Mouse (Mus musculus) induced T-regulatory cell, adult 2 months (primary cell): ENCODE measurements around the gene Gcn1l1.

ENCODE experiments used
- DNase-seq: peaks from one replicate; pipeline ENCODE4 v3.0.0-alpha.2; 2012; ENCODE audit warnings: low read depth

The Gcn1l1 gene

DNA sequence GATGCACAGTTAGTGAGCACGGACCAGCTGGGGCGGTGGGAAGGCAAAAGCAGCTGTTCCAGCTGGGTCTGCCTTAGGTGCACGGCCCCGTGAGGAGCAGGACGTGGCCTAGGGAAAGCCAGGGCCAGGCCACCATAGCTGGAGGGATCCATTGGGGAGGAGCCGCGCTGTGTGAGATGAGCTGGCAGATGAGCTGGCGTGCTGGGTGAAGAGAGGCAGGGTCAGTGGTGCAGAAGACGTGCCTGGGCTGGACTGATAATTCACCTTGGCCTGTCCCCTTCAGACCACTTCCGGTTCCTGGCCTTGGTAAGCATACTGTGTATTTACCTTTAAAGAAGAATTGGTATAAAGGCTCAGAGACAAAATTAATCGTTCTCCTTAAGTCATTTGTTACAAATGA is 46.5 kb downstream of the Gcn1l1 start:
- no peak for DNase-seq

DNA sequence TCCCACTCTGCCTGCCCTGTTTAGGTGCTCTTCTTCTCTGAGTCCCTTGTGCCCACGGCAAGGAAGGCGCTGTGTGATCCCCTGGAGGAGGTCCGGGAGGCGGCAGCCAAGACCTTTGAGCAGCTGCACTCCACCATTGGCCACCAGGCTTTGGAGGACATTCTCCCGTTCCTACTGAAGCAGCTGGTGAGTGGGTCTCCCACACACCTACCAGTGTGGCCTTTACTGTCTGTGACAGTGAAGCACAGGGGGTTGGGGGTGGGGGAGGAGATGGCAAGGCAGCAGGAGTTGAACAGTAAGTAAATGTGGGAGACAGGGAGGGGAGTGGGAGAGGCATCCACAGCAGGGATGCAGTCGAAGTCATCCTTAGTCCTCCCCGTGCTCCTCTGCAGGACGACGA is 48.3 kb downstream of the Gcn1l1 start:
- no peak for DNase-seq

DNA sequence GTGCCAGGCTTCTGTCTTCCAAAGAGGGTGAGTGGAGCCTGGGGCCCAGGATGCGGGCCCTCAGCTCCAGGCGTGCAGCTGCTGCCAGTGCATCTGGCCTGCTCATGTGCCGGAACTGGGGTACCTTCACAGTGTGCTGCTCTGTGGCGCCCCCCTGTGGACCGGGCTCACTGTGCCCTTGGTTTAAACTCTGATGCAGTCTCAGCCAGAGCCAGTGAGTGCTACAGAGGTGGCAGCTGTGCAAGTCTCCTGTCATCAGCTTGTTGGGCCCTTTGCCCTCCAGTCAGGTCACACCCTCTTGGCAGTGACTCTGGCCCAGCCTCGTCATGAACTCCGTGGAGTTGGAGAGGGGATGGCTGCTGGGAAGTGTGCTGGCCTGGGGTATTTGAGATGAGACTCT is 49.9 kb downstream of the Gcn1l1 start:
- peak; percentile 62 for DNase-seq

DNA sequence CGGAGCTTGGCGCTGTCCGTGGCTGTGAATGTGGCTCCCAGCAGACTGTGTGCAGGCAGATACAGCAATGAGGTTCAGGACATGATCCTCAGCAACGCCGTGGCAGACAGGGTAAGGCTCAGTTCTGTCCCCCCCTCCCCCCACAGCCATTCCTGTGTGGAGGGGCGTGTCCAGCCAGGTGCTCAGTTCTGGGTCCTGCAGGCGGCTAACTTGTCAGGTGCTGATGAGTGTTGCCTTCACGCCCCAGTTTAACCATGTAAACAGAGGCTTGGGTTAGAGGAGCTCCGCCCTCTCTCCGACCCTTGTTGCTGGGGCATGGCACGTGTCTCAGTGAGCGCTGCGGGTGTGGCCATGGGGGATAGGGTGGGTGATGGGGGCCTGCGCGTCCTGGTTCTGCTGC is 54.6 kb downstream of the Gcn1l1 start:
- no peak for DNase-seq

DNA sequence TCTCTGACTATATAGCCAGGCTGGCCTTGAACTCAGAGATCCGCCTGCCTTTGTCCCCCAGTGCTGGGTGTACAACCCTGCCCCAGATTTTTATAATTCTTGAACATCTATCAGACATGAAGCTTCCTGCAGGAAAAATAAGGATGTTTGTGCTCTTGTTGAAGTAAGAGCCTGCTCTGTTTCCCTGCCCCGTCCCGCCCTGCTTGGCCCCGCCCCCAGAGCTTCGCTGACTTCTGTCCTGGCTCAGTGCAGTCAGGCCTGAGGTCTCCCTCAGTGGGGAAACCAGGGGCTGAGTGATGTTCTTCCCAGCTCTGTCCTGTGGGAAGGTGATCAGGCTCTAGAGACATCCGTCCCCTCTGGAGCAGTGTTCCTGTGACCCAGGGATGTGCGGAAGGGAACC is 57.6 kb downstream of the Gcn1l1 start:
- no peak for DNase-seq

DNA sequence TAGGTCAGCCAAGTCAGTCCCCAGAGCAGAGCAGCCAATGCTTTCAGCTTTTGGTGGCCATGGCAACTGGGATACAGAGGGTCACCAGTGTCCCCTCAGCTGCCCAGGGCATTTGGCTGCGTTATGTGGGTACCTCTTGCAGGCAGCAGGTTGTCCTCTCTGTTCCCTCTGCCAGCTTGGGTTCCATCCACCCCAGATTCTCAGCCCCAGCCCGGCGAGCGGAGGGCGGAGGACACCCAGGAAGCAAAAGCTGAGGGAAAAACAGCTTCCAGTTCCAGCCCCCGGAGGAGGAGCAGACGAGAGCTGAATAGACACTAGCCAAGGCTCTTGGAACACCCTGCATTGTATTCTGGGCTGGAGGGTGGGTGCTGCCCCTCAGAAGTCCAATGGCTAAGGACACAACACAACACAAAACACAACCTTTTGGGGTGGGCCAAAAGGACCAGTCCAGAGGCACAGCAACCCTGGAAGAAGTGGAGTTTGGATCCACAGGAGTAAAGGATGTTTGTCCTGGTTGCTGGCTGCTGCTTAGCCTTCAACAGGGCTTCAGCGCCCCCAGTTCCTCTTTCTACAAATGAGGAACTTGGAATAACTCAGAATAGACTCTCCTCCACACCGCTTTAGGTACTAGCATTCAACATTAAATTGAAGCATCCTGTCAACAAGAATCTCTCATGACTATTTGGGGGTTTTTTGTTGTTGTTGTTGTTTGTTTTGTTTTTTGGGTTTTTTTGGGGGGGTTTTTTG is 58.8 kb downstream of the Gcn1l1 start:
- no peak for DNase-seq

DNA sequence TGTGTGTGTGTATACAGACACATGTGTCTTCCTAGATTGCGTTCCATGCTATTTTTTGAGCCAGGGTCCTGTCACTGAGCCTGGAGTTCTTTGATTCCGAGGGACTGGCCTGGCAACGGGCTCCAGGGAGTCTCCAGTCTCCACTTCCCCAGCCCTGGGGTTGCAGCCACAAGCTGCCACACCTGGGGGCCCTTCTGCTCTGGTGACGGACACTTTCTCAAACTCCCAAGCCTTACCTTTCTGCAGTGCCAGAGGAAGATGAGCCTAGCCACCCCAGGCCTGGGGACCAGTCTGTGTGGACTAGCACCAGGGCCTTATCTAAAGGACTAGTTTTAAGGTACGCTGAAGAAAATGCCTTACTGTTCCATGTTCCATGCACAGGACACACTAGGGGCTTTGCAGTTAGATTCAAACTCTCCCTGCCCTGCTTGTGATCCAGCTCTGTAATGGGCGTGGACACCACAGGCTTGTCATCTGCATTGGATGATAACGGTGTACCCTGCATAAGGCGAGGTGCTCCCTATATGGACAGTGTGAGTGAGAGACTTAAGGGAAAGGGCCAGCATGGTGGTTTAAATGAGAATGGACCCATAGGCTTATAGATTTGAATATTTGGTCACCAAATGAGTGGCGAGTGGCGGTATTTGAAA is 61.3 kb downstream of the Gcn1l1 start:
- DNase-seq = no peak

DNA sequence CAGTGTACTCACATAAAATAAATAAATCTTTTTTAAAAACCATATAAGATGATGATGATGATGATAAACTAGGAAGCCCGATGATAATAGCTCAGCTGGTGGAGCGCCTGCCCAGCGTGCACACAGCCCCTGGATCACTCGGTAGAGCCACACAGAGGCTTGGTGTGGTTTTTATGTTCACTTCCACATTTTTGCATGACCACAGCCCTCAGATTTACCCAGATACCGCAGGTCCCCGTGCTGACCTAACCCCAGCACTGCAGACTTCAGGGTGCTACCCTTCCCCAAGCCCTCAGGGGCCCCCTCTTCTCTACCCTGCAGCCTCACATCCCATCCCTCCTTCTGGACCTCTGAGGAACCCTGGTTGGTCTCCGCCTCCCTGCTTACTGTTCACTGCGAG is 63.0 kb downstream of the Gcn1l1 start:
- DNase-seq = no peak

DNA sequence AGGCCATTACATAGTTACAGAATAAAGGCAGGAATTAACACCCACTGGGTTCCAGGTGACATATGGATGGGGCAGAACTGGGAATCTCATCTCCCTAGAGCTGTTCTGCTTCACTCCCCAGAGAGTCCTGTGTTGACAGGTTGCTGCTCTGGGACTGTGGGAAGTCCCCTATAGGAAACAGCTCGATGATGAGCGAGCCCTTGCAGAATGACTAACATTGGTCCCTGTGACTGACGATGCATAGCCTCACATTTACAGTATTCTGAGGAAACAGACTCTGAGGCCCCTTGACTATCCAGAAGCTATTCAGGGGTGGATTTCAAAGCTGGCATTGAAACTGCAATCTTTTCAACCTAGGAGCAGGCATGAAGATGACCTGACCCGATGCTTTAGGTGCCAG is 64.6 kb downstream of the Gcn1l1 start:
- DNase-seq = peak; percentile 34

DNA sequence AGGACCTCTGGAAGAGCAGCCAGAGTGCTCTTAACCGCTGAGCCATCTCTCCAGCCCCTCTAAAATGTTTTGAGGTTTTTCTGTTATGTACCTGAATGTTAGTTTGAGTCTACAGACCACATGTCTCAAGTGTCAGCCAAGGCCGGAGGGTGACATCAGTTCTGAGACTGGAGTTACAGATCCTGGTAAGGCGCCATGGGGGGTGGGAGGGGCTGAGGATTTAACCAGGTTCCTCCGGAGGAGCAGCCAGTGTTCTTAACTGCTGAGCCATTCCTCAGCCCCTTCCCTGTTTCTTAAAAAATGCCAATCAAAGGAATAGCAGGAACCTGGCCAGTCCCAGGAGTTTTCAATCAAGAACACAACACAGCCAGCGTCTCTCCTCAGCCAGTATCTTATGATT is 65.2 kb downstream of the Gcn1l1 start:
- no peak for DNase-seq

DNA sequence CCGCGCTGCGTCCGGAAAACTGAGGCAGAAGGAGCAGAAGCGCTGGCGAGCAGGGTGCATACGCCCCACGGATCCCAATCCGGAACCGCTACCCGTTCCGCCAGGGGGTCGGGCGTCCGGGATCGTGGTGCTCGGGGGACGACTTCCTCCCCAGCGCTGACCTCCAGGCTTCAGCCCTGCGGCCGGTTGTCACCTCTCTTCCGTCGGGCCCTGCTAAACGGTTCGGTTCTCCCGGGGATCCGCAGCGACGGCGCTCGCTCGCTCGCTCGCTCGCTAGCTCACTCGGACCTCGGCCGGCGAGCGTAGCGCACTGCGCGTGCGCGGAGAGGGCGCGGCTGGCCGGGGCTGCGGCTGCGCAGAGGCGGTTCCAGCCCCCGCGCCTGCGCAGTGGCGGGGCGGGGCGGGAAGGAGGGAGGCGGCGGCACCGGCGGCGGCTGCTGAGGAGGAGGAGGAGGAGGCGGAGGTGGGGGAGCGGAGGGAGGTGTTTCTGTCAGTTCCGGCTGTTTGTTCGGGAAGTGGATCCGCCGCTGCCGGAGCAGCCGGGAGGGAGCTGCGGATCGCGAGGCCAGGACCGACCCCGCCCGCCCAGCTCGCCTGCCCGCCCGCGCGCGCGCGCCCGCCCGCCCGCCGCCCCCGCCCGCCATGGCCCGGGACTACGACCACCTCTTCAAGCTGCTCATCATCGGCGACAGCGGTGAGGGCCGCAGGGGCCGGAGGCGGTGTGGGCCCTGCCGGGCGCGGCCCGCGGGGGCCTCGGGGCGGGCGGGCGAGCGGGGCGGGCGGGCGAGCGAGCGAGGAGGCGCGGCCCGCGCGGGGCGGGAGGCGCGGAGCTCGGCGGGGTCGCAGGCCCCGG is 66.7 kb downstream of the Gcn1l1 start, which contains the start of gene Rab35:
Gene Rab35, plus strand, starts transcription at position 404 of the 853 bp plus-strand sequence.
- DNase-seq = peak; percentile 96

DNA sequence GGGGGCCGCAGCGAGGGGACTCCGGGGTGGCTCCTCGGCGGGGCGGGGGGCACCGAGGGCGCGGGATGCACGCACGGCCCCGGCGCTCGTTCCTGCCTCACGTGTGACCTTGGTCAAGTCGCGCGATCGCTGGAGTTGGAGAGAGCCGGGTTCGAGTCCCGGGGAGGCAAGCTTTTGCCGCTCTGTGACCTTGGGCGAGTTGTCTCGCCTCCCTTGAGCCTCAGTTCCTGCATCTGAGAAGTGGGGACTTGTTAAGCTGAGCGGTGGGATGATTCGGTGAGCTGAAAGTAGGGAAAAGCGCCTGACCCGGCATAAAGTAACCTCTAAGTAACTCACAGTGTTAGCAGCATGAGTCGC is 67.3 kb downstream of the Gcn1l1 start:
- peak; percentile 54 for DNase-seq

DNA sequence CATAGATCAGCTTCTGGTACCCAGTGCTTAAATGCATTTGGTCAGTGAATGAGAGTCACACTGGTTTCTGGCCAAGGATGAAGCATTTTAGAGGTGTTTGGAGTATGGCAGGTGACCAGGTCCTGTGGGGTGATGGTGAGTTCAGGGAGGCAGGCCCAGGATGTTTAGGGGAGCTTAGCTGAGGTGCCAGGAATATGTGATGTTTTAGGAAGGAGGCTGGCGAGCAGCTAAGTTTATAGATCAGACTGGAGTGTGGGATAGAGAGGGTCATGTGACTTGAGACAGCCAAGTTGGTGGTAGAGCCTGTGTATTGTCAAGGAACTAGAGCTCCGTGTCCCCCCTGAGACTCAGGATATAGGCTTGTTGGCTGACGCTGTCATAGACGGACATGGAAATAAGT is 68.0 kb downstream of the Gcn1l1 start:
- peak; percentile 29 for DNase-seq

DNA sequence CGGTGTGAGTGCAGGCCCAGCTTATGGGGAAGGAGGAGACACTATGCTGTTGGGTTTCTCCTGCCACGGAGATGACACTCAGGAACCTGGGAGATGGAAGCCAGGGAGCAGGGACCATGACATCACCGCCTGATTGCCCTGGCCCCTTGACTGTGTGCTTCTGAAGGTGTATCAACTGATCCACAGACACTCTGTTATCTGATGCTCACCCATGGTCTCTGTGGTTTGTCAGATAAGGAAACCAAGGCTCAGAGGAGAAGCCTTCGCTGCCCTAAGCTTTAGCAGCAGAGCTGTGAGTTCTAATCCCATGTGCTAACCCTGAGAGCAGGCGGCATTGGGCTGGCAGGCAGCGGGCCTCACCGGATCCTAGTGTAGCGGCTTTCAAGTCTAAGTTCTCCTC is 69.0 kb downstream of the Gcn1l1 start:
- no peak for DNase-seq

DNA sequence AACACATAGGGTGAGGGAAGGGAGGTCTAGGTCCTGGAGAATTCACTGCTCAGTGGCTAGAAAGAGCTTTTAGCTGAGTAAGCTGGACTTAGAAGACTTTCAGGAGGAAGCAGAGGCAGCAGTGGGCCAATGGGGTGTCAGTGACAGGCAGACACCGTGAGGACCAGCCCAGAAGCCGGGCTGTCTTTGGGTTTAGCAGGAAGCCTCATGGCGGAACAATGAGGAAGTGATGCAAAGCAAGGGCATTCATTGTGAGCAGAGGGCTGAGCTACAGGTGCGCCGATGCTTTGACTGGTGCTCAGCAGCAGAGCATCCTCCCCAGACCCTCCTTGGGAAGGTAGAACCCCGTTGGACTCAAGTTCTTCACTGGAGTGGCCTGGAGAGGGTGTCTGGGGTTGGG is 70.5 kb downstream of the Gcn1l1 start:
- peak; percentile 64 for DNase-seq

DNA sequence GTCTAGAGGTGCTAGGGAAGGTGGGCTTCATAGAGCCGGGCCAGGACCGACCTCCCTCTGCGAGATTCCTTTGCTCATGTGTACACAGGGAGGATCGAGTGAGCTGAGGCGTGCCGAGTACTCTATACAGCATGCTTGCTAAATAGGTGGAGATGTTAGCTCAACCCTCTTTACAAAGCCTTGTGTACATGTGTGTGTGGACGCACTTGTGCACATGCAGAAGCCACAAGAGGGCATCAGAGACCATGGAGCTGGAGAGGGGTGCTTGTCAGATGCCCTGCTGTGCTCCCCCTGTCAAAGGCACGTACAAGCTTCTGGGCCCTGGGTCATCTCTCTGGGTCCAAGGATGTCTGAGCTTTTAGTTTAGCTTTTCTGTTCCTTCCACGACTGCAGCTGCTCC is 79.1 kb downstream of the Gcn1l1 start:
- peak; percentile 27 for DNase-seq

DNA sequence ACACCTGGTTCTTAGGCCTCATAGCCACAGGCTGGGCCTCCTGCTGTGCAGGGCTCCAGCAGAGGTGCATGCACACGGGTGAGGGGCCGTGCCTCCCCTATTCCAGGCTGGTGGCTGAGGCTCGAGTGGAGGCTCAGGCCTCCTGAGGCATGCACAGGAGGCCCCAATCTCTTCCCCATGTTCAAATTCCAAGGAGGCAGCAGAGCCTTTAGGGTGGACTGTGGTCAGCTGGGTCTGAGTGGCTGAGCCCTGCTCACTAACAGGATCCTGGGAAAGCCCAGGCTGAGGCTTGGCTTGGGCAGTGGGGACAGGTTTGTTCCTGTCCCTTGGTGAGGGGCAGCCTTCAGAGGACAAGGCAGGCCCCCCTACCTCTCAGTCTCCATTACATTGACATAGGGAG is 83.8 kb downstream of the Gcn1l1 start:
- no peak for DNase-seq

DNA sequence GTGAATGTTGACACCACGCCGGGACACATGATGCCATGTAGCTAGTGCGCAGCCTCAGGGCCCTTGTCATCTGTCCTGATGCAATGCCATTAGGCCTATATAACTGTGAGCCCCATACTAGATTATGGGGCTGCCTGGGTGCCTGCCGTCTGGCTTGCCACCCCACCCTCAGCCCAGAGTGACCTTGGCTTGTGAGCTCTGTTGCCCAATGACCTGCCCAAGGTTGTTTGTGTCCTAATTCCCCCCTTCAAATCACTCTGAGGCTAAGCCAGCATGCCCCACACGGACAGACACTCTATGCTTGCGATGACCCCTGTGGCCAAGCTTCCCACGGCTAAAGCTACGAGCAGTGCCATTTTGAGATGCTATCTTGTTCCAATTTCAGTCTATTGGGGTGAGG is 84.6 kb downstream of the Gcn1l1 start:
- DNase-seq = no peak

DNA sequence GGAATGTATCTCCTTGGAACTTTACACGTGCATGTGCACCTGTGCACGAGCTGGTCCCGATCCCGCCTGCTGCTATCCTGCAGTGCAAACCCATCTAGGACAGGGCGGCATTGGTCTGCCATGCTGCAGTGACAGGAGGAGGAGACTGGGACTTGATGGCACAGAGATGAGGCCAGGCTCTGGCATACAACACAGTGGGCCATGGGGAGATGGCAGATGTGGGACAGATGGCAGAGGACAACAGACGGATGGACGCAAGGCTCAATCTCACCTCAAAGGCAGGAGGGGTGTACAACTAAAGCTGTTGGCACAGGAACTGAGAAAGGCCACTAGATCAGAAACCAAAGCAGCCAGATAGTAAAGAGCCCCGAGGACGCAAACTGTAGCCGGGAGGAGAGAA is 85.8 kb downstream of the Gcn1l1 start:
- DNase-seq = no peak

DNA sequence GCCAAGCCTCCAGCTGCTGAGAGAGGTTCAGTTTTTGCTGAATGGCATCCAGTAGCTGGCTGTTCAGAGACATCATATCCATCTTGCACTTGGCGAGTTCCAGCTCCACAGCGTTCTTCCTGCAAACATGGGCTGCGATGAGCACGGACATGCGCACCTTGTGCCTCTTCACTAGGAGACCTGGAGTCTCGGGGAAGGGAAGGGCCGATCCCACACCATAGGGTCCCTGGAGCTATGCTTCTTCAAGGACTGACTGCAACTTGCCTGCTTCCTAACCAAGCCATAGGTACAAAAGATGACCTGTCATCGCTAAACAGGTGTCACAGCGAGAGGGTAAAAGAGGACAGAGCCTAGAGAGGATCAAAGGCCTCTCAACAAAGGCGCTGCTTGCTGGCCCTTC is 86.8 kb downstream of the Gcn1l1 start:
- DNase-seq = no peak

DNA sequence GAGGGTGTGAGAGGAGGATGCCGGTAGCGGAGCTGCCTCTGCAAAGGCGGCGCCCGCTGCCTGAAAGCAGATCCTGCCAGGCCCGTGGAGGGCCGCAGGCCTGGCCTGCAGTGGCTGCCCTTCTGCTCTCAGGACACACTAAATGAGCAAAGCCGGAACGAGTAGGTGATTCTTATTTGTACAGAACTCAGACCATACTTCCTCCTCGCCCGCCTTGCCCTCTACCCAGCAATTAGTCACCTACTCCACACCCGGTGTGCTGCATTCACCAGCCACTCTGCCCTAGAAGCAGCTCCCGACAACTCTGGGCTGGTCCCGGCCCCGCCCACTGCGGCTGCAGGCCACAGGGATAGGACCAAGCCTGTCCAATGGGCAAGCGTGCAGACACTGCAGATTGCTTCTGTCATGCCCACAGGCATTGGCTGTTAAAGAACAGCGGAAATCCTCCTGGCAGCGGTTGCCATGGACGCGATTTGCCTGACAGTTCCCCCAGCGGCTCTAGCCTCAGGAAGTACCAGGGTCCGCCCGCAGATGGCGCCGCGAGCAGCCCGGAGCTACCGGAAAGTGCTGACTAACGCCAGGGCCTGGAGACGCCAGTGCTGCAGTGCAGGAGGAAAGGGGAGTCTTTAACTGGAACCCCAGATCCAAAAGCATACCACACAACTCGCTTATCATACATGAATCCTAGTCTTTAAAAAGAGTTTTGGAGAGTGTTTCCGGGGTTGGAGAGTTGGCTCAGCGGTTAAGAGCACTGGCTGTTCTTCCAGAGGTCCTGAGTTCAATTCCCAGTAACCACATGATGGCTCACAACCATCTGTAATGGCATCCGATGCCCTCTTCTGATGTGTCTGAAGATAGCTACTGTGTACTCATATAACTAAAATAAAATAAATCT is 87.9 kb downstream of the Gcn1l1 start:
- DNase-seq = peak; percentile 98

DNA sequence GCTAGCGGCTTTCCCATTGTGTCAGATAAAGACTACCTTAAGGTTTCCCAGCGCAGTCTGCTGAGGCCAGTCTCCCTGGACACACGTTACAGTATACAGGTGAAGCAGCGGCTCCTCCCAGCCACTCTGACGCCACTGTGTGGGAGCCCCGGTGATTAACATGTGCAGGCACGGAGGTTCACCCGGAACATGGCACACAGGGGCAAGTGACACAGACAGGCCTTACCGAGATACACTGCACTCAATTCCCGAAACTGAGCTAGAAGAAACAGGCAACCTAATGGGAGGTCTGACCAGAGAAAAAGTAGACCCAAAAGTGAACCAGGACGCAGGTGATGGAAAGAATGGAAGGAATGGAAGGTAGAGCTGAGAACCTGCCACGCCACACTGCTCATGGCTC is 88.7 kb downstream of the Gcn1l1 start:
- no peak for DNase-seq
